In genomic region chr8:3191006-3191405, GRCm38 (mm10) we compare ENCODE assay signal across 30 mouse cellular contexts.
"Had no signal": no experiment of that assay in that cellular context is flagged by ENCODE, and none has a peak within 500 bp of the region (broad histone marks: within the 10 kb centered on the region; RNA-seq: fewer than 3 reads in every experiment).

No protein-coding gene starts in this region.

- ATAC-seq: hindbrain, embryonic 16.5 days; hindbrain, postnatal 0 days; inflammation-experienced regulatory T-cells, adult 6 months; intestine, embryonic 15.5 days; intestine, embryonic 16.5 days; intestine, postnatal 0 days had no signal

- DNase-seq: heart, adult 18-20 months; heart, adult 2 months; heart, postnatal 10 days; heart, postnatal 14 days; heart, postnatal 36 days; heart, postnatal 4 days; kidney, adult 18-20 months; kidney, adult 8-10 months; kidney, postnatal 10 days; layer of hippocampus, adult 9-11 months; layer of hippocampus, postnatal 36 days had no signal

- H3K9me3 ChIP-seq: heart, embryonic 10.5 days; heart, embryonic 15.5 days; hindbrain, embryonic 13.5 days; intestine, embryonic 15.5 days had no signal

- H3K27ac ChIP-seq: heart, adult 2 months; heart, embryonic 10.5 days; heart, embryonic 13.5 days; heart, embryonic 15.5 days; hindbrain, embryonic 10.5 days; hindbrain, embryonic 12.5 days; hindbrain, embryonic 13.5 days; hindbrain, embryonic 14.5 days; hindbrain, embryonic 15.5 days; hindbrain, postnatal 0 days; intestine, embryonic 15.5 days; kidney, postnatal 0 days; layer of hippocampus, adult 2 months; left cerebral cortex, adult 2 months had no signal

- H3K9ac ChIP-seq: heart, embryonic 12.5 days; heart, embryonic 13.5 days; heart, embryonic 15.5 days; hindbrain, embryonic 12.5 days; hindbrain, embryonic 13.5 days; hindbrain, embryonic 14.5 days; hindbrain, embryonic 15.5 days; intestine, embryonic 15.5 days had no signal

- H3K4me2 ChIP-seq: heart, embryonic 11.5 days; heart, embryonic 12.5 days; heart, embryonic 13.5 days; heart, embryonic 15.5 days; hindbrain, embryonic 12.5 days; hindbrain, embryonic 13.5 days; hindbrain, embryonic 14.5 days; hindbrain, embryonic 15.5 days; intestine, embryonic 15.5 days had no signal

- H3K4me1 ChIP-seq: heart, embryonic 10.5 days; hindbrain, embryonic 10.5 days; hindbrain, embryonic 12.5 days; hindbrain, embryonic 13.5 days; hindbrain, embryonic 15.5 days; intestine, embryonic 15.5 days had no signal

- H3K27me3 ChIP-seq: heart, embryonic 12.5 days; heart, embryonic 13.5 days; heart, embryonic 15.5 days; hindbrain, embryonic 12.5 days; hindbrain, embryonic 13.5 days; hindbrain, embryonic 15.5 days; intestine, embryonic 15.5 days had no signal

- H3K4me3 ChIP-seq: heart, adult 2 months; heart, embryonic 10.5 days; heart, embryonic 12.5 days; heart, embryonic 13.5 days; heart, embryonic 15.5 days; hindbrain, embryonic 10.5 days; hindbrain, embryonic 12.5 days; hindbrain, embryonic 13.5 days; hindbrain, embryonic 15.5 days; intestine, embryonic 15.5 days; layer of hippocampus, adult 2 months; left cerebral cortex, adult 2 months had no signal
